Mouse (Mus musculus) kidney, postnatal 36 days (tissue): Measurements from ENCODE around the gene Aldh3b1.
A peak's percentile ranks its signal among the peaks of the same experiment; 100 is the strongest.

Experiments
- DNase-seq, 2 experiments: peaks; one replicate each; pipeline ENCODE4 v3.0.0; 2021 to 2022; ENCODE audit warnings: mixed read lengths in 2 of 2

Gene Aldh3b1

GRCm38 (mm10) chr19:3875045-3875444 is 54.6 kb downstream of the Aldh3b1 start:
- DNase-seq, result peak in 1 of 2 experiments; percentile 20

- DNase-seq, result peak; percentile 64 to 85
Observed at GRCm38 (mm10) chr19:3872373-3872772, 57.2 kb downstream of the Aldh3b1 start.

- no peak for DNase-seq
Observed at GRCm38 (mm10) chr19:3871468-3871867, 58.1 kb downstream of the Aldh3b1 start.

GRCm38 (mm10) chr19:3868290-3868689 is 61.3 kb downstream of the Aldh3b1 start:
- DNase-seq, result no peak

- DNase-seq, result no peak
Observed at GRCm38 (mm10) chr19:3864960-3865359, 64.6 kb downstream of the Aldh3b1 start.
